Mouse (Mus musculus) forebrain, postnatal 0 days (tissue): Measurements from ENCODE around the gene Dohh. TPM values are rescaled to one million over a fixed set of nuclear protein-coding genes. Genes with fewer than 3 reads are reported as not detected.

Experiments
- ATAC-seq: fragments of 200-750 bp; cut with Nextera tagmentation; 2 replicates; pipeline ENCODE4 v1.8.0; 2017; ENCODE audit warnings: mild to moderate bottlenecking, moderate library complexity
- DNase-seq: peaks from one replicate; pipeline ENCODE4 v3.0.0-alpha.2; 2015
- H3K27ac ChIP-seq: fragments of 300-500 bp; sonication (generic); 2 replicates; pipeline ENCODE4 v1.5.1; 2014; ENCODE audit warnings: low read depth, mild to moderate bottlenecking, antibody characterized with exemption, low read length, moderate library complexity, mixed read lengths
- H3K27me3 ChIP-seq: fragments of 300-500 bp; sonication (generic); 2 replicates; pipeline ENCODE4 v1.6.1; 2014; ENCODE audit warnings: mild to moderate bottlenecking, low read length, mixed read lengths; ENCODE audit not compliant: insufficient read depth
- H3K36me3 ChIP-seq: fragments of 300-500 bp; sonication (generic); 2 replicates; pipeline ENCODE4 v1.6.1; 2014; ENCODE audit warnings: mild to moderate bottlenecking, moderate library complexity; ENCODE audit not compliant: insufficient read depth
- H3K4me1 ChIP-seq: fragments of 300-500 bp; sonication (generic); 2 replicates; pipeline ENCODE4 v1.6.1; 2014; ENCODE audit warnings: antibody characterized with exemption; ENCODE audit not compliant: insufficient read depth
- H3K4me2 ChIP-seq: fragments of 300-500 bp; sonication (generic); 2 replicates; pipeline ENCODE4 v1.6.1; 2014; ENCODE audit warnings: low read depth, mild to moderate bottlenecking, moderate library complexity
- H3K4me3 ChIP-seq: fragments of 300-500 bp; sonication (generic); 2 replicates; pipeline ENCODE4 v1.5.1; 2014; ENCODE audit warnings: low read depth, low read length, mixed read lengths
- H3K9ac ChIP-seq: fragments of 300-500 bp; sonication (generic); 2 replicates; pipeline ENCODE4 v1.6.1; 2014; ENCODE audit warnings: mild to moderate bottlenecking
- H3K9me3 ChIP-seq: fragments of 300-500 bp; sonication (generic); 2 replicates; pipeline ENCODE4 v1.6.1; 2016; ENCODE audit warnings: low read length
- CTCF ChIP-seq: sonication (generic); IDR thresholded peaks from 2 replicates; pipeline ENCODE4 v1.5.1; 2016; ENCODE audit warnings: antibody characterized with exemption, control low read depth, low read depth
- whole genome bisulfite sequencing: fragments of 180-500 bp; shearing (Covaris S2); extraction: QIAGEN DNeasy Blood & Tissue Kit; methylation state at CpG from one replicate; pipeline ENCODE4 v1.1.7; 2014; 5-methylcytosine and 5-hydroxymethylcytosine counted together
- polyA plus RNA-seq: library from polyadenylated mRNA; unstranded; fragments of >200 nt; fragmentation: Nextera tagmentation; extraction: Ambion mirVana; gene quantifications from 2 replicates; pipeline ENCODE4 v1.2.1, GENCODE M21; 2015
- total RNA-seq: library from RNA; depleted of rRNA; stranded (reverse); fragments of >200 nt; gene quantifications from 2 replicates; pipeline ENCODE4 v1.2.3, GENCODE M21; 2014

The Dohh gene
- total and polyA plus RNA-seq, 2 experiments from 2014 or later: 111 to 126 TPM

- Histone ChIP-seq H3K4me1 (no peaks in the 10 kb centered on the region), H3K27me3 (no peaks in the 10 kb centered on the region), H3K27ac (no peak within 1 kb of the TSS), H3K4me2 (peak within 1 kb of the TSS; percentile 43), H3K36me3 (peaks cover 16% of the 10 kb centered on the region), H3K9me3 (no peaks in the 10 kb centered on the region), H3K4me3 (no peak within 1 kb of the TSS), H3K9ac (peak within 1 kb of the TSS; percentile 25)
- no peak for TF ChIP-seq CTCF
- ATAC-seq (no peak), DNase-seq (no peak)
- WGBS: 71% methylated on average over 14 of the region's 14 CpGs
Measured at GRCm38 (mm10) chr10:81392781-81393185, 8.6 kb downstream of the Dohh start, which contains the start of gene Smim24. Smim24 (plus strand) TSS chr10:81393051.

GRCm38 (mm10) chr10:81393456-81394063 lies 9.3 kb downstream of the Dohh start:
- Histone ChIP-seq H3K4me3 (no peak overlapping the region), H3K4me2 (peak overlapping the region; percentile 43), H3K27ac (no peak overlapping the region), H3K27me3 (no peaks in the 10 kb centered on the region), H3K36me3 (peaks cover 8% of the 10 kb centered on the region), H3K9ac (peak overlapping the region; percentile 25), H3K9me3 (no peaks in the 10 kb centered on the region), H3K4me1 (no peaks in the 10 kb centered on the region)
- 12% methylated on average over 19 of the region's 19 CpGs for WGBS
- DNase-seq: no peak
- ATAC-seq: no peak
- TF ChIP-seq CTCF: 0 out of 2 replicates have a peak, but pooled peaks have one; percentile 3

GRCm38 (mm10) chr10:81395127-81395526 lies 10.9 kb downstream of the Dohh start:
- 0 out of 2 replicates have a peak, but pooled peaks have one; percentile 25 for ATAC-seq
- peaks cover 11% of the 10 kb centered on the region for H3K36me3 ChIP-seq
- H3K9ac ChIP-seq: no peak overlapping the region
- WGBS: 17% methylated on average over 5 of the region's 5 CpGs
- no peak overlapping the region for H3K4me3 ChIP-seq
- H3K4me2 ChIP-seq: no peak overlapping the region
- no peaks in the 10 kb centered on the region for H3K27me3 ChIP-seq
- no peaks in the 10 kb centered on the region for H3K9me3 ChIP-seq
- H3K27ac ChIP-seq: no peak overlapping the region
- peak; percentile 91 for TF ChIP-seq CTCF
- no peaks in the 10 kb centered on the region; the same call in 1 of the 2 replicates for H3K4me1 ChIP-seq
- DNase-seq: peak; percentile 76

DNA sequence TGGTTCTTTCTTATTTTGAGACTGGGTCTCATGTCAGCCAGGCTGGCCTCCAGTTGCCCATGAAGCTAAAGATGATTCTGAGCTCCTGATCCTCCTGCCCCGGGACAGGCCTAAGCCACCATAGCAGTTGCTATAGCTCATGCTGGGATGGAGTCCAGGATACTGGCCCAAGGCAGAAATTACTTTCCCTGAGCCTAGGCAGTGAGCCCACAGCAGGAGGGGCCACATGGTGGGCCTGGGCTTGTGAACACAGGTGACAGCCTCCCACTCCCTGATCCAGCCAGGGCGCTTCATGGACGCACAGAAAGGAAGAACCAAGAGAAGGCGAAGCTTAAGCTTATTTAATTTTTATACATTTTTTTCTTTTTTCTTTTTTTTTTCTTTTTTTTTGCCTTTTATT lies 11.6 kb downstream of the Dohh start:
- no peak for ATAC-seq
- no peak overlapping the region for H3K4me3 ChIP-seq
- no peak overlapping the region for H3K4me2 ChIP-seq
- no peaks in the 10 kb centered on the region for H3K9me3 ChIP-seq
- no peak for TF ChIP-seq CTCF
- H3K27me3 ChIP-seq: no peaks in the 10 kb centered on the region
- H3K27ac ChIP-seq: no peak overlapping the region
- 68% methylated on average over 4 of the region's 4 CpGs for WGBS
- H3K36me3 ChIP-seq: peaks cover 16% of the 10 kb centered on the region
- DNase-seq: no peak
- no peaks in the 10 kb centered on the region; the same call in 1 of the 2 replicates for H3K4me1 ChIP-seq
- H3K9ac ChIP-seq: no peak overlapping the region

GRCm38 (mm10) chr10:81396749-81397148 lies 12.5 kb downstream of the Dohh start:
- no peak for ATAC-seq
- WGBS: 75% methylated on average over 5 of the region's 5 CpGs
- no peaks in the 10 kb centered on the region for H3K9me3 ChIP-seq
- H3K4me1 ChIP-seq: peaks cover 3% of the 10 kb centered on the region; the same call in 1 of the 2 replicates
- H3K4me3 ChIP-seq: no peak overlapping the region
- H3K36me3 ChIP-seq: peaks cover 14% of the 10 kb centered on the region
- no peak overlapping the region for H3K9ac ChIP-seq
- DNase-seq: no peak
- no peak for TF ChIP-seq CTCF
- no peaks in the 10 kb centered on the region for H3K27me3 ChIP-seq
- H3K27ac ChIP-seq: no peak overlapping the region
- no peak overlapping the region for H3K4me2 ChIP-seq

- Histone ChIP-seq H3K27me3 (no peaks in the 10 kb centered on the region), H3K27ac (no peak overlapping the region), H3K4me1 (peaks cover 9% of the 10 kb centered on the region), H3K36me3 (peaks cover 14% of the 10 kb centered on the region), H3K9me3 (no peaks in the 10 kb centered on the region), H3K4me2 (peak overlapping the region; percentile 44), H3K9ac (no peak overlapping the region), H3K4me3 (no peak overlapping the region)
- WGBS: 85% methylated on average over 5 of the region's 5 CpGs
- TF ChIP-seq CTCF: no peak
- DNase-seq: no peak
- no peak for ATAC-seq
Measured at GRCm38 (mm10) chr10:81399296-81399695, 15.1 kb downstream of the Dohh start.

GRCm38 (mm10) chr10:81399798-81400308 lies 15.6 kb downstream of the Dohh start:
- DNase-seq: no peak
- 79% methylated on average over 18 of the region's 18 CpGs for WGBS
- Histone ChIP-seq H3K4me1 (peaks cover 9% of the 10 kb centered on the region), H3K4me2 (peak overlapping the region; percentile 44), H3K27me3 (no peaks in the 10 kb centered on the region), H3K36me3 (peaks cover 14% of the 10 kb centered on the region), H3K27ac (no peak overlapping the region), H3K4me3 (peak overlapping the region; percentile 20; the same call in 1 of the 2 replicates), H3K9me3 (no peaks in the 10 kb centered on the region), H3K9ac (peak overlapping the region; percentile 40; the same call in 1 of the 2 replicates)
- no peak for TF ChIP-seq CTCF
- ATAC-seq: no peak
